Mouse (Mus musculus) liver, embryonic 14.5 days (tissue): ENCODE results near the gene Olfm1.

ENCODE experiments used
- CTCF ChIP-seq: IDR thresholded peaks from 2 replicates; pipeline ENCODE4 v1.5.1; 2016; ENCODE audit warnings: antibody characterized with exemption, low read depth, control low read depth
- EP300 ChIP-seq: IDR thresholded peaks from 2 replicates; pipeline ENCODE4 v1.6.1; 2016; ENCODE audit warnings: antibody characterized with exemption, low read depth

GRCm38 (mm10) chr2:28275345-28275744 is 82.6 kb downstream of the Olfm1 start:
- no peak for TF ChIP-seq CTCF
- TF ChIP-seq EP300: no peak
